Mouse (Mus musculus) ES-Bruce4 (cell line): Measurements from ENCODE around the gene Tex44. TPM values are rescaled to one million over a fixed set of nuclear protein-coding genes. Genes with fewer than 3 reads are reported as not detected.

ENCODE experiments used
- H3K27ac ChIP-seq: 2 replicates; pipeline ENCODE4 v1.5.1; 2012; ENCODE audit warnings: low read length, inconsistent platforms; ENCODE audit not compliant: insufficient read depth
- H3K27me3 ChIP-seq: 2 replicates; pipeline ENCODE4 v1.6.1; 2012; ENCODE audit warnings: mild to moderate bottlenecking, low read length, inconsistent platforms; ENCODE audit not compliant: control insufficient read depth, poor library complexity, insufficient read depth, severe bottlenecking
- H3K36me3 ChIP-seq: 2 replicates; pipeline ENCODE4 v1.6.1; 2012; ENCODE audit warnings: inconsistent platforms, mild to moderate bottlenecking, low read length, moderate library complexity; ENCODE audit not compliant: control insufficient read depth, poor library complexity, insufficient read depth, severe bottlenecking
- H3K4me1 ChIP-seq: one replicate; pipeline ENCODE4 v1.8.1; 2011; ENCODE audit warnings: low read length; ENCODE audit not compliant: control insufficient read depth, insufficient read depth
- H3K4me3 ChIP-seq: 2 replicates; pipeline ENCODE4 v1.5.1; 2011; ENCODE audit warnings: low read depth, mild to moderate bottlenecking, low read length
- H3K9ac ChIP-seq: 2 replicates; pipeline ENCODE4 v1.6.1; 2012; ENCODE audit warnings: low read depth, mild to moderate bottlenecking, inconsistent platforms; ENCODE audit not compliant: poor library complexity, severe bottlenecking
- H3K9me3 ChIP-seq: replicated peaks from 2 replicates; pipeline ENCODE4 v1.6.1; 2012; ENCODE audit warnings: mild to moderate bottlenecking, low read length, inconsistent platforms; ENCODE audit not compliant: control insufficient read depth, poor library complexity, insufficient read depth, severe bottlenecking
- CTCF ChIP-seq: IDR thresholded peaks from one replicate; pipeline ENCODE4 v1.8.1; 2011; ENCODE audit warnings: low read depth, low read length
- EP300 ChIP-seq: IDR thresholded peaks from 2 replicates; pipeline ENCODE4 v1.6.1; 2011; ENCODE audit warnings: low read depth, low read length; ENCODE audit not compliant: insufficient read depth
- POLR2A ChIP-seq: IDR thresholded peaks from one replicate; pipeline ENCODE4 v1.8.1; 2011; ENCODE audit warnings: low read length; ENCODE audit not compliant: insufficient read depth
- polyA plus RNA-seq: library from polyadenylated mRNA; stranded (reverse); fragments of >200 nt; gene quantifications from 2 replicates; pipeline ENCODE4 v1.2.4, GENCODE M21; 2011; ENCODE audit warnings: low read depth; ENCODE audit not compliant: missing spikeins, insufficient read depth, insufficient read length

The Tex44 gene
- polyA plus RNA-seq, 1 experiment, result not detected

DNA sequence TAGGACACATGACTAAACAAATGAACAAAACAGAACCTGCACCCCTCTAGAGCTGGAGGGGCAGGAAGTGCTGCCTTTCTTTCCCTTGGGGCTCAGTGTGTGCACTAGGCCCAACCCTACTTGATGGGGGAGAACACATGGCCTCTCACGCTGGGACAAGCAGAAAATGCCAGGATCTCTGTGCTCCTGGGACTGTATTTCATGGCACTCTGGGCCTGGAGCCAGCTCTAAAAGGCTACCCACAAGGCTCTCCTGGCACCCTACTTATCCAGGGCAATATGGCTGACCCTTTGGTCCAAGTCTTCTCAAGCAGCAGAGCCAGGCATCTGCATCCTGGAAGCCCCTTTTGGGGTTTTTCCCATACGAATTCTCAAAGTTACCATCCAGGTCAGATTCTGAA lies 34.7 kb upstream of the Tex44 start:
- Histone ChIP-seq H3K27ac (no peak overlapping the region), H3K9me3 (no peaks in the 10 kb centered on the region), H3K9ac (no peak overlapping the region), H3K4me1 (no peaks in the 10 kb centered on the region), H3K36me3 (no peaks in the 10 kb centered on the region), H3K4me3 (no peak overlapping the region), H3K27me3 (no peaks in the 10 kb centered on the region)
- TF ChIP-seq EP300 (no peak), POLR2A (no peak), CTCF (no peak)

- H3K27me3 ChIP-seq, result no peaks in the 10 kb centered on the region
- TF ChIP-seq POLR2A (no peak), CTCF (no peak)
- no peak overlapping the region for H3K9ac ChIP-seq
- no peaks in the 10 kb centered on the region for H3K9me3 ChIP-seq
- H3K27ac ChIP-seq, result no peak overlapping the region
- no peaks in the 10 kb centered on the region for H3K36me3 ChIP-seq
- no peak overlapping the region for H3K4me3 ChIP-seq
- no peaks in the 10 kb centered on the region for H3K4me1 ChIP-seq
Observed at GRCm38 (mm10) chr1:86393219-86393618, 32.9 kb upstream of the Tex44 start.

- no peaks in the 10 kb centered on the region for H3K36me3 ChIP-seq
- no peak overlapping the region for H3K4me3 ChIP-seq
- no peaks in the 10 kb centered on the region for H3K4me1 ChIP-seq
- TF ChIP-seq EP300, result no peak
- no peak for TF ChIP-seq CTCF
- no peak for TF ChIP-seq POLR2A
- H3K9me3 ChIP-seq, result no peaks in the 10 kb centered on the region
- H3K27ac ChIP-seq, result no peak overlapping the region
- no peaks in the 10 kb centered on the region for H3K27me3 ChIP-seq
- no peak overlapping the region for H3K9ac ChIP-seq
Observed at GRCm38 (mm10) chr1:86394246-86394645, 31.9 kb upstream of the Tex44 start.

DNA sequence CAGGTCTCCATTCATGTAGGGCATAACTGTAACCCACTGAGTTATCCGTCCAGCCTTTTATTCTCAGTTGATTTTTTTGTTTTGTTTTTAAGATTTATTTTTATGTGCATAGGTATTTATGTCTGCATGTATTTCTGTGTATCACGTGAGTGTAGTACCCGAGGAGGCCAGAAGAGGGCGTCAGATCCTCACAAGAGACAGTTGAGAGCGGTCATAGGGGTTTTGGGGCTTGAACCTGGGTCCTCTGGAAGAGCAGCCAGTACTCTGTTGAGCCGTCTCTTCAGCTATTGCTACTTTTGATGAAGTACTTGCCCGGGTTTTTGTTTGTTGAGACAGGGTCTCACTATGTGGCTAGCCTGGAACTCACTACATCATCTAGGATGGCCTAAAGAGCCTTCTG lies 30.2 kb upstream of the Tex44 start:
- no peak overlapping the region for H3K9ac ChIP-seq
- no peaks in the 10 kb centered on the region for H3K36me3 ChIP-seq
- no peaks in the 10 kb centered on the region for H3K4me1 ChIP-seq
- H3K27ac ChIP-seq, result no peak overlapping the region
- no peak for TF ChIP-seq POLR2A
- TF ChIP-seq EP300, result no peak
- TF ChIP-seq CTCF, result peak; percentile 44
- H3K4me3 ChIP-seq, result no peak overlapping the region
- H3K9me3 ChIP-seq, result no peaks in the 10 kb centered on the region
- H3K27me3 ChIP-seq, result no peaks in the 10 kb centered on the region

GRCm38 (mm10) chr1:86397621-86398020 lies 28.5 kb upstream of the Tex44 start:
- Histone ChIP-seq H3K9me3 (no peaks in the 10 kb centered on the region), H3K4me3 (no peak overlapping the region), H3K4me1 (no peaks in the 10 kb centered on the region), H3K36me3 (no peaks in the 10 kb centered on the region), H3K27ac (no peak overlapping the region), H3K27me3 (no peaks in the 10 kb centered on the region), H3K9ac (no peak overlapping the region)
- TF ChIP-seq POLR2A (no peak), CTCF (no peak), EP300 (no peak)

DNA sequence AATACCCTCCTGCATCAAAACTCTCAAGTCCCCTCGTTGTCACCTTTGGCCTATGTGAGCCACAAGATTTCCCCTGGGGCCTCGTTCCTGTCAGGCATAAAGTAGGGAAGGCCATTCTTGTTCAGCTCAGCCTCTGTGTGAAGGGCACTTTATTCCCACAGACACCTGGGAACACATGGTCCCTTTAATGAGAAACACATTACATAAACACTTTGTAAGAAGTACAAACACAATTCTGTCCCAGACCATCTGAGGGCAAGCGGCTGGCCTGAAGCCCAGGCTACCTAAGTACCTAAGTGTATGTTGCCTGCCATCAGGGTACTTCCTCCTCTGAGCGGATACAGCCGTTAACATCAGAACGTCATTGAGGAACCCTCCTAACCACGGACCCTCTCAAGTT lies 27.9 kb upstream of the Tex44 start:
- TF ChIP-seq POLR2A, result no peak
- no peak for TF ChIP-seq CTCF
- TF ChIP-seq EP300, result no peak
- H3K36me3 ChIP-seq, result no peaks in the 10 kb centered on the region
- no peak overlapping the region for H3K27ac ChIP-seq
- H3K9ac ChIP-seq, result no peak overlapping the region
- no peaks in the 10 kb centered on the region for H3K4me1 ChIP-seq
- H3K9me3 ChIP-seq, result no peaks in the 10 kb centered on the region
- no peaks in the 10 kb centered on the region for H3K27me3 ChIP-seq
- H3K4me3 ChIP-seq, result no peak overlapping the region

GRCm38 (mm10) chr1:86399322-86399721 lies 26.8 kb upstream of the Tex44 start:
- Histone ChIP-seq H3K27me3 (no peaks in the 10 kb centered on the region), H3K27ac (no peak overlapping the region), H3K4me1 (no peaks in the 10 kb centered on the region), H3K9me3 (no peaks in the 10 kb centered on the region), H3K4me3 (no peak overlapping the region), H3K36me3 (no peaks in the 10 kb centered on the region), H3K9ac (no peak overlapping the region)
- TF ChIP-seq POLR2A (no peak), CTCF (no peak), EP300 (no peak)
